Mouse (Mus musculus) forebrain, embryonic 14.5 days (tissue): ENCODE measurements around the gene Gm20388. TPM values are rescaled to one million over a fixed set of nuclear protein-coding genes. Genes with fewer than 3 reads are reported as not detected.

ENCODE experiments used
- ATAC-seq: fragments of 200-750 bp; cut with Nextera tagmentation; 2 replicates; pipeline ENCODE4 v1.8.0; 2017; ENCODE audit warnings: mild to moderate bottlenecking, moderate library complexity
- DNase-seq: peaks from one replicate; pipeline ENCODE4 v3.0.0-alpha.2; 2015; ENCODE audit warnings: low spot score
- H3K27ac ChIP-seq: fragments of 300-500 bp; sonication (generic); 2 replicates; pipeline ENCODE4 v1.5.1; 2014; ENCODE audit warnings: low read depth, mild to moderate bottlenecking, control low read depth, low read length, moderate library complexity
- H3K27me3 ChIP-seq: fragments of 300-500 bp; sonication (generic); replicated peaks from 2 replicates; pipeline ENCODE4 v1.6.1; 2014; ENCODE audit warnings: low read length, control low read depth, mixed read lengths; ENCODE audit not compliant: control insufficient read depth, insufficient read depth
- H3K36me3 ChIP-seq: fragments of 300-500 bp; sonication (generic); 2 replicates; pipeline ENCODE4 v1.6.1; 2014; ENCODE audit warnings: low read length, control low read depth; ENCODE audit not compliant: control insufficient read depth, insufficient read depth
- H3K4me1 ChIP-seq: fragments of 300-500 bp; sonication (generic); 2 replicates; pipeline ENCODE4 v1.6.1; 2014; ENCODE audit warnings: antibody characterized with exemption, low read length, control low read depth; ENCODE audit not compliant: control insufficient read depth, insufficient read depth
- H3K4me2 ChIP-seq: fragments of 300-500 bp; sonication (generic); 2 replicates; pipeline ENCODE4 v1.6.1; 2014; ENCODE audit warnings: mild to moderate bottlenecking, control low read depth, low read length
- H3K4me3 ChIP-seq: fragments of 300-500 bp; sonication (generic); 2 replicates; pipeline ENCODE4 v1.5.1; 2014; ENCODE audit warnings: low read depth, low read length, control low read depth
- H3K9ac ChIP-seq: fragments of 300-500 bp; sonication (generic); 2 replicates; pipeline ENCODE4 v1.6.1; 2014; ENCODE audit warnings: mild to moderate bottlenecking, low read length, control low read depth, moderate library complexity
- H3K9me3 ChIP-seq: fragments of 300-500 bp; sonication (generic); replicated peaks from 2 replicates; pipeline ENCODE4 v1.6.1; 2016; ENCODE audit warnings: low read length, control low read depth, mixed read lengths; ENCODE audit not compliant: control insufficient read depth
- WGBS: fragments of 180-500 bp; shearing (Covaris S2); extraction: QIAGEN DNeasy Blood & Tissue Kit; methylation state at CpG from one replicate; pipeline ENCODE4 v1.1.7; 2014; 5-methylcytosine and 5-hydroxymethylcytosine counted together
- polyA plus RNA-seq: library from polyadenylated mRNA; unstranded; fragments of >200 nt; fragmentation: Nextera tagmentation; extraction: Ambion mirVana; gene quantifications from 2 replicates; pipeline ENCODE4 v1.2.1, GENCODE M21; 2014

Gm20388 gene
- polyA plus RNA-seq, 1 experiment from 2014 or later = 7.4 TPM

DNA sequence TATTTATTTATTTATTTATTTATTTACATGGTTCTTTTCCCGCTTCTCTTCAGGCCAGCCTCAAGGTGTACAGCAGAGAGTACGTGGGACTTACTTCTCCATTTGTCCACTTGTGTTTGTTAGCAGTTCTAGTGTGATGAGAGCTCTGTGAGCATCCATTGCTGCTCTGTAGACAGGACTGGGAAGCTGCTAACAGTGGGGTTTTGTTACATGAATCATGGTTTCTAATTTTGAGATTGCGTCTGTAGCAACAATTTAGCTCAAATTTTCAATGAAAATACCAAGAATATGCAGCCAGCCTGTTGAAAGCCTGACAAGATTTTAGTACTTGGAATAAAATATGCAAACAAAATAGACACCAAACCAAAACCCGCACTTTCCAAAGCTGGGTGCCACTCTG is 14.8 kb downstream of the Gm20388 start:
- no peak for ATAC-seq
- H3K4me1 ChIP-seq = no peaks in the 10 kb centered on the region
- whole genome bisulfite sequencing = 88% methylated on average over 4 of the region's 4 CpGs

DNA sequence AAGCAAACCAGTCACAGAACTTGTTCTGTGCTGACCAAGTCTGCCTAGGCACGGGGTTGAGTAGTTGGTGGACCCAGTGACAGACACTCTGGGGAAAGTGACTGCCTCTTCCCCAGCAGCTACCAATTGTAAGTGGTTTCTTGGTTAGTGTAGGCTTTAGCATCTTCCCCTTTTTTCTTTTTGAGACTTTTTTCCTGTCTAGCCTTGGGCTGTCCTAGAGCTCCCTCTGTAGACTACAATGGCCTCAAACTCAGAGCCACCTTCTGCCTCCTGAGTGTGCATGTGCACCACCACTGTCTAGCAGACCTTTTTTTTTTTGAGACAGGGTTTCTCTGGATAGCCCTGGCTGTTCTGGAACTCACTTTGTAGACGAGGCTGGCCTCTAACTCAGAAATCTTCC is 15.8 kb downstream of the Gm20388 start:
- no peak overlapping the region for H3K27ac ChIP-seq
- no peak overlapping the region for H3K4me3 ChIP-seq
- H3K4me2 ChIP-seq = no peak overlapping the region
- ATAC-seq (no peak), DNase-seq (no peak)
- 89% methylated on average over 2 of the region's 2 CpGs for WGBS
- no peaks in the 10 kb centered on the region for H3K9me3 ChIP-seq
- no peak overlapping the region for H3K9ac ChIP-seq
- H3K36me3 ChIP-seq = no peaks in the 10 kb centered on the region
- no peaks in the 10 kb centered on the region for H3K4me1 ChIP-seq
- no peaks in the 10 kb centered on the region for H3K27me3 ChIP-seq

More for the DNA sequence above, 14.8 kb downstream of the Gm20388 start:
- Histone ChIP-seq H3K4me3 (no peak overlapping the region), H3K9ac (no peak overlapping the region), H3K27me3 (no peaks in the 10 kb centered on the region), H3K4me2 (no peak overlapping the region), H3K9me3 (no peaks in the 10 kb centered on the region), H3K27ac (no peak overlapping the region), H3K36me3 (no peaks in the 10 kb centered on the region)
- no peak for DNase-seq

DNA sequence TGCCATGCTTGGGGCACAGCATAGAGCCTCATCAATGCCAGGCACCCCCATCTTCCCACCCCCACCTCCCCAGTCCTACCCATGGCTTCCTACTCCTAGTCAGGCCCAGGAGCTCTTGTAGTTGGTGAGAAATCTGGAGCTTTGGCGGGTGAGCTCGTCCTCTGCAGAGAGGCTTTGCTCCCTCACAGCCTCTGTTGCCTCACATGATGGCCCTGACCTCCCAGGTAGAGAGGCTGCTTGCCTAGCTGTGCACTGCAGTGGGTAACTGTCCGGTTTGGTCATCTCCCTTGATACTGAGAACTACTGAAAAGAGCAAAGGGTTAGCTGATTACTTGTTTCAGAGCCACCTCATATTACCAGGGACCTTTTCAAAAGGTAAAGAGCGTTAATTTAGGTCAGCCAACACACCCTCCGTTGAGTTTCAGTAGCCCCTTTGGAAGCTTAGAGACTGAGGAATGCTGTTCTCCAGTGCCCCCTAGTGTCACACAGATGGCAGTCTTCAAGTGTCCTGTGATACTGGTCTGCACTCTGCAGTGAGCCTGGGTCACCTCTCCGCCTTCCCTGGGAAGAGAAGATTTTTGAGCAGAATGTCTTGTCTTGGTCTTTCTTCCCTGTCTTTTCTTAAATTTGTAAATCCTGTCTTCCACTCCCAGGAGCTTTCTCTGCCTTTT is 16.9 kb downstream of the Gm20388 start:
- Histone ChIP-seq H3K9me3 (no peaks in the 10 kb centered on the region), H3K4me2 (no peak overlapping the region), H3K27me3 (no peaks in the 10 kb centered on the region), H3K9ac (no peak overlapping the region), H3K4me3 (no peak overlapping the region), H3K36me3 (peaks cover 7% of the 10 kb centered on the region), H3K4me1 (no peaks in the 10 kb centered on the region), H3K27ac (no peak overlapping the region)
- ATAC-seq (no peak), DNase-seq (peak; percentile 73)
- WGBS = 44% methylated on average over 6 of the region's 6 CpGs

DNA sequence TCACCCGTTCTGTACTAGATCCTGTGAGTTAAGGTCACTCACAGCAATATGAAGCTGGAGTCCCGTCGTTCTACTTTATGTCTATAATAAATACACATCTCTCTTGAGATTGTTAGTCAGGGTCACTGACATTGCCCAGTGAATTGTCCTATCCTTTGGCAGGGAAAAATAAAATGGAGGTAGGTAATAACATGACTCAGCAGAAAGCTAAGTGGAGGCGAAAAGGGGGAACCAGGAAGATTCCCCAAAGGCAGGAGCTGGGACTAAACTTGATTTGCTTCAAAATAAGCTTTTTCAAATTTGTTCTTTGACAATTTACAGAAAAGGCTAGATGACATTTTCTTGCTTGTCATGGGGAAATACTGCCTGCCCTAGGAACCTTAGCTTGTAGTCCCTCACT is 20.7 kb downstream of the Gm20388 start:
- H3K4me2 ChIP-seq = no peak overlapping the region
- DNase-seq = no peak
- no peaks in the 10 kb centered on the region for H3K27me3 ChIP-seq
- H3K36me3 ChIP-seq = peaks cover 29% of the 10 kb centered on the region
- H3K4me3 ChIP-seq = no peak overlapping the region
- H3K27ac ChIP-seq = no peak overlapping the region
- H3K9me3 ChIP-seq = no peaks in the 10 kb centered on the region
- H3K4me1 ChIP-seq = no peaks in the 10 kb centered on the region
- no peak for ATAC-seq
- WGBS = 91% methylated on average over 4 of the region's 4 CpGs
- no peak overlapping the region for H3K9ac ChIP-seq

DNA sequence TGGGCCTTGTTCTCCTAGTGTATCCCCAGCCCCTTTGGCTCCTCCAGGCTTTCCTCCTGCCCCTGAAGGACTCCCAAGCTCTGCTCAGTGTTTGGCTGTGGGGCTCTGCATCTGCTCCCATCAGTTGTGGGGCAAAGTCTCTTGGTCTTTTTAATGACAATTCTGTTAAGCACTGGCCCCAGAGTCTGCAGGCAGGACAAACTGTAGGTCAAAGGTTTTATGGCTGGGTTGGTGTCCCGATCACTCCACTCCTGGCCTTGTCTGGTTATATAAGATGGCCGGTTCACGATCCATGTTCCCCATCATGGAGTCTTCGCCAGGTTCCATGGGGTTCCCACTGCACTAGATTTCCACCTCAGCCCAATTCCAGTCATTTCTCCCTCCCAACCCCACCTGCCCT is 23.0 kb downstream of the Gm20388 start:
- ATAC-seq = no peak
- DNase-seq = no peak
- no peaks in the 10 kb centered on the region for H3K27me3 ChIP-seq
- WGBS = 97% methylated on average over 4 of the region's 4 CpGs
- no peaks in the 10 kb centered on the region for H3K4me1 ChIP-seq
- no peak overlapping the region for H3K27ac ChIP-seq
- no peak overlapping the region for H3K4me3 ChIP-seq
- H3K4me2 ChIP-seq = no peak overlapping the region
- no peaks in the 10 kb centered on the region for H3K9me3 ChIP-seq
- H3K36me3 ChIP-seq = peaks cover 50% of the 10 kb centered on the region
- no peak overlapping the region for H3K9ac ChIP-seq

DNA sequence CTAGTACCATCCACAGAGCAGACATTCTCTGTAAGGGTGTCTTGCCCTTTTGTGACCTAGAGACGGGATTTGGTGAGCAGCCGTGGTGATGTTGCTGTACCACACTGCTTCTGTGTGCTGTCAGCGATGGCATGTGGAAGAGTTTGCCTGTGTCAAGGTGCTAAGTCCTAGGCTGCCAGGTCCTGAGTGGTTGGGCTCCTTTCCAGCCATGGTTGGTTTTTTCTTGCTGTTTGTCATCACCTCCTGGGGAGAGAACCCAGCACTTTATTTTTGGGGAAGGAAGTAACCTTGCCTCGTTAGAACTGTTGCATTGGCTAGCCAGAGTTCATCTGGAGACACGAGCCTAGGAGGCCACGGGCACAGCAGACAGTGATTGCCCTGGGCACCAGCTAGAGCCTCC is 24.9 kb downstream of the Gm20388 start:
- no peak for ATAC-seq
- Histone ChIP-seq H3K4me2 (no peak overlapping the region), H3K27me3 (no peaks in the 10 kb centered on the region), H3K4me1 (no peaks in the 10 kb centered on the region), H3K4me3 (no peak overlapping the region), H3K36me3 (peaks cover 55% of the 10 kb centered on the region), H3K9me3 (no peaks in the 10 kb centered on the region), H3K9ac (no peak overlapping the region), H3K27ac (no peak overlapping the region)
- no peak for DNase-seq
- 74% methylated on average over 6 of the region's 6 CpGs for WGBS

DNA sequence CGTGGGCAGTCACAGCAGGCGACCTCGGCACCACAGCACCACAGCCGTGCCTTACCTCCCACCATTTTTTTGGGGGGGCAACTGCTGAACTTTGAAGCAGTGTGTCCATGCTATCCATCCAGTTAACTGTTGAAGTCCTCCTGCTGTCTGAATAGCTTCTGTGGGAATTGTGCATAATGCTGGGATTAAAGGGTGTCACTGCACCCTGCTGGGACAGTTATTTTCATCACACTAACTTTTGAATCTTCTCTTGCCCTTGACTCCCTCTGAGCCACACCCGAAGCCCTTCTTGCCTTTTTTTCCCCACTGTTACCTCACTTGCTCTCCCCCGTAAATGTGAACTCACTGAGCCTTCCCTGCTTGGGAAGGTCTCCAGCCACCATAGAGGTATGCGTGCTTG is 27.8 kb downstream of the Gm20388 start:
- Histone ChIP-seq H3K4me2 (no peak overlapping the region), H3K27ac (no peak overlapping the region), H3K9me3 (no peaks in the 10 kb centered on the region), H3K27me3 (no peaks in the 10 kb centered on the region), H3K4me1 (no peaks in the 10 kb centered on the region), H3K9ac (no peak overlapping the region), H3K4me3 (no peak overlapping the region), H3K36me3 (peaks cover 59% of the 10 kb centered on the region)
- ATAC-seq (no peak), DNase-seq (no peak)
- 86% methylated on average over 7 of the region's 7 CpGs for WGBS

DNA sequence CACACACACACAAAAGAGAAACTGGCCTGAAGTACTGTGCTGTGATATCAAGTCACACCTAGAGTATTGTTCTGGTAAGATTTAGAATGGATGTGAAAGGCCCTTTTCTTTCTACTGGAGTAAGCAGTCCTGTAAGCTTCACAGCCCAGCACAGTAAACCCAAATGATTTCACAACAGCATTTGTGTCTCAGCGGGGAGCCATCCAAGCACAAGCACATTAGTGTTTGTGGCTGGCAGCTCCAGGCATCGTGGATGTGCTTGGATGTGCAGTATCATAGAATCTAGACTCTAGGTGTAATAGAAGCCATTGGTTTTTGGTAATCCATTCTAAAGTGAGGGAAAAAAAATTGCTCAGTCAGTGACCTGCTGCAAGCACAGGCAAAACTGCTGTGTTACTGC is 28.7 kb downstream of the Gm20388 start:
- DNase-seq = no peak
- ATAC-seq = no peak
- Histone ChIP-seq H3K27ac (no peak overlapping the region), H3K9ac (no peak overlapping the region), H3K9me3 (no peaks in the 10 kb centered on the region), H3K36me3 (peaks cover 62% of the 10 kb centered on the region), H3K4me2 (no peak overlapping the region), H3K4me1 (no peaks in the 10 kb centered on the region), H3K4me3 (no peak overlapping the region), H3K27me3 (no peaks in the 10 kb centered on the region)
- 77% methylated on average over 2 of the region's 2 CpGs for WGBS

DNA sequence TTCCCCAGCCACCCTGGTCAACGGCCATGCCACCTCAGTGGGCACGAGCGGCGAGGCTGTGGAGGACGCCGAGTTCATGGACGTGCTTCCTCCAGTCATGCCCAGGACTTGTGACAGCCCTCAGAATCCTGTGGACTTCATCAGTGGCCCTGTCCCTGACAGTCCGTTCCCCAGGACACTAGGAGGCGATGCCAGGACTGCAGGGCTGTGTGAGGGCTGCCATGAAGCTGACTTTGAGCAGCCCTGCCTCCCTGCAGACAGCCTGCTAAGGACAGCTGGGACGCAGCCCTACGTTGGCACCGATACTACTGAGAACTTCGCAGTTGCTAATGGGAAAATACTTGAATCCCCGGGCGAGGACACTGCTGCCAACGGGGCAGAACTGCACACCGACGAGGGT is 30.8 kb downstream of the Gm20388 start:
- Histone ChIP-seq H3K27me3 (no peaks in the 10 kb centered on the region), H3K4me3 (no peak overlapping the region), H3K27ac (no peak overlapping the region), H3K9me3 (no peaks in the 10 kb centered on the region), H3K9ac (no peak overlapping the region), H3K4me1 (no peaks in the 10 kb centered on the region), H3K36me3 (peaks cover 72% of the 10 kb centered on the region), H3K4me2 (no peak overlapping the region)
- no peak for ATAC-seq
- WGBS = 87% methylated on average over 18 of the region's 18 CpGs
- no peak for DNase-seq
